Mouse (Mus musculus) embryonic facial prominence, embryonic 14.5 days (tissue): ENCODE data around the gene 1700088E04Rik. TPM values are rescaled to one million over a fixed set of nuclear protein-coding genes. Genes with fewer than 3 reads are reported as not detected.

Experiments
- ATAC-seq: fragments of 200-750 bp; cut with Nextera tagmentation; 2 replicates; pipeline ENCODE4 v1.8.0; 2017; ENCODE audit warnings: low read depth, moderate number of reproducible peaks, moderate TSS enrichment
- DNase-seq: peaks from one replicate; pipeline ENCODE4 v3.0.0-alpha.2; 2015; ENCODE audit warnings: low spot score
- H3K27ac ChIP-seq: fragments of 300-500 bp; sonication (generic); replicated peaks from 2 replicates; pipeline ENCODE4 v1.5.1; 2014; ENCODE audit warnings: low read depth, mild to moderate bottlenecking, low read length, moderate library complexity
- H3K27me3 ChIP-seq: fragments of 300-500 bp; sonication (generic); replicated peaks from 2 replicates; pipeline ENCODE4 v1.6.1; 2014; ENCODE audit warnings: low read length; ENCODE audit not compliant: control insufficient read depth, insufficient read depth
- H3K36me3 ChIP-seq: fragments of 300-500 bp; sonication (generic); 2 replicates; pipeline ENCODE4 v1.6.1; 2014; ENCODE audit warnings: low read length, mixed read lengths; ENCODE audit not compliant: control insufficient read depth, insufficient read depth
- H3K4me1 ChIP-seq: fragments of 300-500 bp; sonication (generic); 2 replicates; pipeline ENCODE4 v1.6.1; 2014; ENCODE audit warnings: antibody characterized with exemption, low read length; ENCODE audit not compliant: control insufficient read depth, insufficient read depth
- H3K4me2 ChIP-seq: fragments of 300-500 bp; sonication (generic); 2 replicates; pipeline ENCODE4 v1.6.1; 2014; ENCODE audit warnings: low read depth, mild to moderate bottlenecking, low read length, moderate library complexity, mixed read lengths
- H3K4me3 ChIP-seq: fragments of 300-500 bp; sonication (generic); 2 replicates; pipeline ENCODE4 v1.5.1; 2014; ENCODE audit warnings: low read depth, mild to moderate bottlenecking, low read length
- H3K9ac ChIP-seq: fragments of 300-500 bp; sonication (generic); 2 replicates; pipeline ENCODE4 v1.6.1; 2014; ENCODE audit warnings: low read depth, mild to moderate bottlenecking, low read length, moderate library complexity, mixed read lengths
- H3K9me3 ChIP-seq: fragments of 300-500 bp; sonication (generic); 2 replicates; pipeline ENCODE4 v1.6.1; 2016; ENCODE audit warnings: low read length; ENCODE audit not compliant: control insufficient read depth
- WGBS: fragments of 180-500 bp; shearing (Covaris S2); extraction: QIAGEN DNeasy Blood & Tissue Kit; methylation state at CpG from one replicate; pipeline ENCODE4 v1.1.7; 2014; 5-methylcytosine and 5-hydroxymethylcytosine counted together
- polyA plus RNA-seq: library from polyadenylated mRNA; unstranded; fragments of >200 nt; fragmentation: Nextera tagmentation; extraction: Ambion mirVana; gene quantifications from 2 replicates; pipeline ENCODE4 v1.2.1, GENCODE M21; 2014

1700088E04Rik gene
- polyA plus RNA-seq, 1 experiment from 2014 or later: 12.2 TPM

DNA sequence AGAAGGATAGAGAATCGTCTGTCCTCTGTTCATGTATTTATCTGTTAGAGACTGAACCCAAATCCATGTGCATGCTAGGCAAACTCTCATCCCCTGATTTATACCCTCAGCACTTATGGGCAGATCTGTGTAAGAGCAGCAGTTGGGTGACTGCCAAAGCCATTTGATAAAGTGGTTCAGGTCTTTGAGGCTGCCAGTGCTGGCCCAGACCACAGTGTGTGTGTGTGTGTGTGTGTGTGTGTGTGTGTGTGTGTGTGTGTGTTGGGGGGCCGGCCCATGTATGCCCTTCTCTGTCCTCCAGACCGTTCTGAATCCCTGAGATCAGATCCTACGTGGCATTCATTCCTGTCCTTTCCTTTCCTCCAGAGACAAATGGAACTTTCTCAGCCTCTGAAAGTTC, 29.3 kb downstream of the 1700088E04Rik start:
- no peak overlapping the region; the same call in 1 of the 2 replicates for H3K4me2 ChIP-seq
- no peak overlapping the region for H3K4me3 ChIP-seq
- H3K9ac ChIP-seq: no peak overlapping the region
- H3K9me3 ChIP-seq: no peaks in the 10 kb centered on the region
- peaks cover 34% of the 10 kb centered on the region for H3K36me3 ChIP-seq
- WGBS: 82% methylated on average over 4 of the region's 4 CpGs
- ATAC-seq (no peak), DNase-seq (peak; percentile 58)
- no peak overlapping the region for H3K27ac ChIP-seq
- H3K27me3 ChIP-seq: no peaks in the 10 kb centered on the region
- peaks cover 27% of the 10 kb centered on the region for H3K4me1 ChIP-seq

DNA sequence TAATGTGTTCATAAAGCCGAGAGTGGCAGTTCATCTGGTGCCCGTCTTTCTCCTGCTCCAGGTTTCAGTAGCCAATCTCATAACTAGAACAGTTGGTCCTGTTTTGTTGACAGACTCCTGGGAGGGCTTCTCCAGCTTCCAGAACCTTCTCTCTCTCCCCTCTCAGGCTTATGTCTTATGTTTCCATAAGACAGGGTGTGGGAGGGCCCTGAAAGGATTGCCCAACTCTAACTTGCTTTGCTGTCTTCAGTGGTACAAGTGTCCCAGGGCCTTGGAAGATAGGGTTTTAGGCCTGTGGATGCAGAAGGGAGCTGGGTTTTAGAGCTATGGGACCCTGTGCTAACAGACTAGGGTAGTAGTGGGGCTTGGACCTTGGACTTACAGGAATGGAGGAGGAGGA, 30.5 kb downstream of the 1700088E04Rik start:
- 60% methylated on average over 2 of the region's 2 CpGs for WGBS
- ATAC-seq (no peak), DNase-seq (no peak)
- Histone ChIP-seq H3K9me3 (no peaks in the 10 kb centered on the region), H3K4me3 (peak overlapping the region; percentile 92), H3K4me2 (peak overlapping the region; percentile 92), H3K9ac (peak overlapping the region; percentile 90), H3K27ac (no peak overlapping the region; the same call in 1 of the 2 replicates), H3K36me3 (peaks cover 23% of the 10 kb centered on the region), H3K27me3 (no peaks in the 10 kb centered on the region), H3K4me1 (peaks cover 27% of the 10 kb centered on the region)

DNA sequence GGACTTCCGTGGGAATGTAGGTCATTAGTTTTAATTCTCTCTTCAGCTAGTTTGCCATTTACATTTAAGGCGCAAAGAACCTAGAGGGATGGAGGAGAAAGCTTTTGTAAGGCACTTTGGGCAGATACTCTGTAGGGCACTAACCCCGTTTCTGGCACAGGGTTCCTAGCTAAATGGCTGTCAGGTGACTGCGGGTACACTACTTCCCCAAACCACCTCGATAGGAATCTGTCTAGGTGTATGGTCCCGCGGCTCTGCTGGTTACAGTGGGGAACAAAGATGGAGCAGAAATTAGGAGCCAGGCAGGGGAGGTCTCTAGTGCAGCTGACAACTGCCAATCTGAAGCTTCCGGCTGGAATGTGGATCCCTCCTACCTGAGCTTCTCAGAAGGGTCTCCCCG, 31.0 kb downstream of the 1700088E04Rik start:
- no peak for DNase-seq
- no peaks in the 10 kb centered on the region for H3K27me3 ChIP-seq
- H3K36me3 ChIP-seq: peaks cover 18% of the 10 kb centered on the region
- peak overlapping the region; percentile 90 for H3K9ac ChIP-seq
- no peaks in the 10 kb centered on the region for H3K9me3 ChIP-seq
- ATAC-seq: no peak
- H3K4me2 ChIP-seq: peak overlapping the region; percentile 92
- 13% methylated on average over 9 of the region's 9 CpGs for WGBS
- H3K4me3 ChIP-seq: peak overlapping the region; percentile 92
- H3K27ac ChIP-seq: no peak overlapping the region
- H3K4me1 ChIP-seq: peaks cover 27% of the 10 kb centered on the region

DNA sequence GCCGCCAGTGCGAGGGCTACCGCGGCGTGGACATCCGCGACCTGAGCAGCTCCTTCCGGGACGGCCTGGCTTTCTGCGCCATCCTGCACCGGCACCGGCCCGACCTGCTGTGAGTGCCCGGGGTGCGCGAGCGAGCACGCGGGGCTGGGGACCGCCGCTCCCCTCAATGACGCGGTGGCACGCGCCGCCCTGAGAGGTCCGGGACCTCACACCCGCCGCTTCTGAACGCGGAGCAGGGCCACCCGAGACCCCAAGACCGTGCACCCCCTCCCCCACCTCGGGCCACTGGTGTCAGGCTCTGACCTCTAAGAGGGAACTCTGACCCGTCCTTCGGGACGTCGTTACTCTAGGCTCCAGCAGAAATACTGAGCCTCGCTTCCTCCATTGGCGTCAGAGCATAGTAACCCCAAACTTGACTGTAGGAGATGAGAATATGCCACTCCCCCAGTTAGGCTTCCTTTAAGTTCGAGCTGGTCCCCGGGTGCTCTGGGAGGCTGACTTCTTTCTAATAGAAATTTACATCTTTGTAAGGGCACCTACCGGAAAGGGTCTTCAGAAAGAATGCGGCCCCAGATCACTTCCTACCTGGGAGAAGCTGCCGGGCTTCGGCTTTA, 31.6 kb downstream of the 1700088E04Rik start:
- no peak for DNase-seq
- H3K4me2 ChIP-seq: peak overlapping the region; percentile 92
- peaks cover 12% of the 10 kb centered on the region; the same call in 1 of the 2 replicates for H3K36me3 ChIP-seq
- H3K27ac ChIP-seq: peak overlapping the region; percentile 82
- no peaks in the 10 kb centered on the region for H3K9me3 ChIP-seq
- ATAC-seq: peak; percentile 21; the same call in 1 of the 2 replicates
- peak overlapping the region; percentile 90 for H3K9ac ChIP-seq
- peak overlapping the region; percentile 92 for H3K4me3 ChIP-seq
- no peaks in the 10 kb centered on the region for H3K27me3 ChIP-seq
- peaks cover 27% of the 10 kb centered on the region for H3K4me1 ChIP-seq
- WGBS: under 1% methylated on average over 14 of the region's 46 CpGs

DNA sequence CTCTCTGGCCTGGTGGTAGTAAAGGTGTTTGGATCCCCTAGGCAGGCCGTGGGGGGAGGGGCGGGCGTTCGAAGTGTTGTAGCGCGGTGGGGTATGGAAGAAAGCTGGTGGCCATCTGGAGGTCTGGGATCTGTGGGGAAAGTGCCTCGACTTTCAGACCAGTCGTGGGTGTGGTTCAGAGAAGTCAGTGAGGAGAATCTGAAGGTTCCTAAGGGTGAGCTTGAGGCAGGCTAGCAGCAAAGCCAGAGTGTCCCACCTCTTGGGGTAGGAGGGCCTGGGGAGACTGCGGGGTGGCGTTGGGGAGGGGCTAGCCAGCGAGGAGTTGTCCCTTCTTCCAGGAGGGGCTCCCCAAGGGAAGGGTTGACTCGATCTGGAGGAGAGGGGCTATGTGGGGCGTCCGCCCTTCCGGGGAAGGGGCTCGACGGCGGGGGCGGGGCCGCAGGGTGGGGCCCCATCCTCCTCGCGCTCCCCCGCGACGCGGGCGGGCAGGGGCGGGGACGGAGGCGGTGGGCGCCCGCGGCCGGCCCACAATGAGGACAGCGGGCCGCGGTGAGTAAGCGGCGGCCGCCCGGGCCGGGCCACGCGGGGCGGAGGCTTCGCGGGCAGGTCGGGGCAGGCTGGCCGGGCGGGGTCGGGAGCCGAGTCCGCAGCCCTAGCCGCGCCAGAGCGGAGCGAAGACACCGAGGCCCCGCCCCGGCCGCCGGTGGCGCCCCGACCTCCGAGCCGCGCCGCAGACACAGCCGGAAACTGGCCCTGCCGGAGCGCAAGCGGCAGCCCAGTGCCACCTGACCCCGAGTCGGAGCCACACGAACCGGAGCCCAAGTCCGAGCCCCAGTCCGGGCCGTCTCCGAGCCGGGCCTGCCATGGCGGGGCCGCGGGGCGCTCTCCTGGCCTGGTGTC, 32.4 kb downstream of the 1700088E04Rik start, which contains the start of gene Micall1:
Gene Micall1 (plus strand): TSS at position 478 of the 900 bp plus-strand sequence.
- WGBS: 1% methylated on average over 14 of the region's 85 CpGs
- DNase-seq (peak; percentile 83), ATAC-seq (peak; percentile 84)
- Histone ChIP-seq H3K36me3 (peaks cover 7% of the 10 kb centered on the region; the same call in 1 of the 2 replicates), H3K4me1 (peaks cover 27% of the 10 kb centered on the region), H3K27me3 (no peaks in the 10 kb centered on the region), H3K9me3 (no peaks in the 10 kb centered on the region), H3K4me3 (peak within 1 kb of the TSS; percentile 92), H3K27ac (peak within 1 kb of the TSS; percentile 82), H3K4me2 (peak within 1 kb of the TSS; percentile 92), H3K9ac (peak within 1 kb of the TSS; percentile 90)

DNA sequence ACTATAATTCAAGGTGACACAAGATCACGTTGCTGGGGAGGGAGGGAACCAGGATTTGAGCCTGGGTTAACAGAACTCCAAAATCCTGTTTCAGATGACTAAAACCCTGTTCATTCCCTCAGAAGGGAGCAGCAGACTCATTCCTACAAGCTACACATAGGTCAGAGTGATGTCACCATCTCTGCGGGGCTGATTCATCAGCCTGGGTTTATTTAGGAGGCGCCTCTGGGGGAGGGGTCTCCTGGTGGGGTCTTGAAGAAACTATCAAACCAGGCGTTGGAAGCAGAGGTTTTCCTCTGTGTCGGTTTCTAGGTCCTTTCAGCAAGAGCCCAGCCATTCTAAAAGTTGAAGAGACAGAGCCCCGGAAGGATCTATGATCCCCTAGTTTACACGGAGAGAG, 33.1 kb downstream of the 1700088E04Rik start:
- H3K27ac ChIP-seq: peak overlapping the region; percentile 82
- H3K27me3 ChIP-seq: no peaks in the 10 kb centered on the region
- H3K4me1 ChIP-seq: peaks cover 27% of the 10 kb centered on the region
- ATAC-seq (no peak), DNase-seq (peak; percentile 50)
- peak overlapping the region; percentile 92 for H3K4me3 ChIP-seq
- no peaks in the 10 kb centered on the region for H3K9me3 ChIP-seq
- peak overlapping the region; percentile 90; the same call in 1 of the 2 replicates for H3K9ac ChIP-seq
- H3K36me3 ChIP-seq: peaks cover 5% of the 10 kb centered on the region; the same call in 1 of the 2 replicates
- WGBS: 13% methylated on average over 7 of the region's 7 CpGs
- peak overlapping the region; percentile 92 for H3K4me2 ChIP-seq

DNA sequence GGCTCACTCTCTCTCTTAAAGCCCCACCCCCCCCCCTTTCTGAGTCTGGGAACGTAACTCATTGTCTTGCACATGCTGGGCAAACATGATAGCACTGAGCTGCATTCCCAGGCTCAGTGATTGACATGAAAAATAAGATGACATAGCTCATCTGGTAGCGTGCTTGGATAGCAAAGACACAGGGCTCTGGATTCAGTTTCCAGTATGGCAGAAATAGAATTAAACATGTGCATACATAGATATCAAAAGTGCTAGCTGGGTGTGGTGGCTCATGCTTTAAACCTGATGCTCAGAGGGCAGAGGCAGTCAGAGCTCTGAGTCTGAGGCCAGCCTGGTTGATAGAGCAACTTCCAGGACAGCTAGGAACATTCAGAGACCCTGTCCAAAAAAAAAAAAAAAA, 35.2 kb downstream of the 1700088E04Rik start:
- no peak overlapping the region for H3K4me2 ChIP-seq
- H3K4me1 ChIP-seq: peaks cover 21% of the 10 kb centered on the region
- no peaks in the 10 kb centered on the region for H3K27me3 ChIP-seq
- H3K9ac ChIP-seq: no peak overlapping the region
- H3K27ac ChIP-seq: no peak overlapping the region
- 37% methylated on average over 2 of the region's 2 CpGs for WGBS
- no peaks in the 10 kb centered on the region for H3K36me3 ChIP-seq
- H3K9me3 ChIP-seq: no peaks in the 10 kb centered on the region
- H3K4me3 ChIP-seq: no peak overlapping the region
- ATAC-seq (no peak), DNase-seq (no peak)

DNA sequence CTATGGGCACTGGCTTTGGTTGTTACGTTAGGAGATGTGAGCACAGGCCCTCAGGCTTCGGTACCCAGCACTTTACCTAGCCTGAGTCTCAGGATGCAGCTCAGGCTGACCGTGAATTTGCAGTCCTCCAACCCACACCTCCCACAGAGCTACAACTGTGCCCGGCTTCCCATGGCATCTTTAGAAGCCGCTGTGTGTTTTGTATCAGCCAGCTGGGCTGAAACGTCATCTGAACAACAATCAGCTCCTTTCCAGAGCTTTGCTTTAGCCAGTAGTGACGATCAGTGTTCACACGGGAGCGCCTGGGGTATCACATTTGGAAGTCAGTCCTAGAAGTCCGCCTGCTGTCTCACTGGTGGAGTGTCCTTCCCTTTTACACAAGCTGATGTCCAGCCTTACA, 37.8 kb downstream of the 1700088E04Rik start:
- Histone ChIP-seq H3K4me1 (peaks cover 14% of the 10 kb centered on the region), H3K36me3 (no peaks in the 10 kb centered on the region), H3K27me3 (no peaks in the 10 kb centered on the region), H3K4me3 (no peak overlapping the region), H3K27ac (no peak overlapping the region), H3K4me2 (no peak overlapping the region), H3K9ac (no peak overlapping the region), H3K9me3 (no peaks in the 10 kb centered on the region)
- ATAC-seq (no peak), DNase-seq (no peak)
- WGBS: 70% methylated on average over 10 of the region's 10 CpGs
